Mouse (Mus musculus): ENCODE measurements around the gene Riox1. TPM values are rescaled to one million over a fixed set of nuclear protein-coding genes. Genes with fewer than 3 reads are reported as not detected.
"Not testable (repeated sequence)": the region's sequence is repeated elsewhere in the genome, so short reads cannot be mapped to it uniquely, and the experiment has no call there.

Gene Riox1
- polyA plus RNA-seq, 1 experiment from 2014 or later = 15.0 TPM

DNA sequence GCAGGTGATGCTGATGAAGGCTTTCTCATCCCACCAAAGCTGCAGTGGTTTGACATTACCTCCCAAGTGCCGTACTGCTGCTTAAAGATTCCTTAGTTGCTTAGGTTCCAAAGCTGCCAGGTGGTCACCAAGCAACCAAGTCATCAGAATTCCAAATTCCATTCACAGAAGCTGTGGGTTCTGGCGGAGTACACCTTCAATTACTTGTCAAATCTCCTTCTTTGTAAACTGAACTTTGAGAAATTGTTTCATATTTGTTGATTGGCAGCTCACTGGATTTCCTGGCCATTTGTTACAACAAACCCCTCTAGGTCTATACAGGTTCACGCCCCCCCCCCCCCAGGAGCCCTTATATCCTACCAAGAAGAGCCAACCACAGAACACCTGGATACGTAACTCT, 34.3 kb downstream of the Riox1 start, which contains the start of gene Heatr4:
Heatr4 (minus strand) TSS at position 101 of the 400 bp plus-strand sequence.
- DNase-seq (ENCODE audit: low spot score) (no peak), ATAC-seq (replicated peaks; ENCODE audit: insufficient number of reproducible peaks, low FRiP score, low TSS enrichment, low read depth) (no peak)
- Histone ChIP-seq H3K27ac (replicated peaks; ENCODE audit: low read depth, low read length) (no peak within 1 kb of the TSS), H3K4me1 (ENCODE audit: control insufficient read depth, insufficient read depth, low read length) (no peaks in the 10 kb centered on the region), H3K9ac (replicated peaks; ENCODE audit: low read length) (no peak within 1 kb of the TSS), H3K27me3 (ENCODE audit: control insufficient read depth, insufficient read depth, low read length) (no peaks in the 10 kb centered on the region), H3K4me2 (ENCODE audit: low read depth, low read length) (no peak within 1 kb of the TSS), H3K36me3 (replicated peaks; ENCODE audit: control insufficient read depth, insufficient read depth, low read depth, low read length) (no peaks in the 10 kb centered on the region), H3K9me3 (replicated peaks; ENCODE audit: control insufficient read depth, low read length) (no peaks in the 10 kb centered on the region), H3K4me3 (ENCODE audit: low read depth, low read length) (no peak within 1 kb of the TSS)
- 74% methylated on average over 4 of the region's 4 CpGs for WGBS

DNA sequence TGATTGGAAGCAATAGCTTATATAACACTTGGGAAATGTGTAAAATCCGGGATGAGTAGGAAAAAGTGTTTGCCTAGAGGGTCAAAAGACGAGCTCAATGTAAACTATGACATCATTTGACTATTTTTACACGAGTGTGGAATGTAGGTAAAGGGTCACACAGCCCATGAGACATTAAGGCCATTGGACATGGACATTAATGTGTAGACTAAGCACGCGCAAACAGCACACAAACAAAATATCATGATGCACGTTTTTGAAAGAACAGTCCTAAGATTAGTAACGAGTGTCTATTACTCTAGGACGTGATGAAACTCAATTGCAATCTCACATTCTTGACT, 36.8 kb downstream of the Riox1 start:
- H3K4me2 ChIP-seq (ENCODE audit: low read depth, low read length) = peak overlapping the region; percentile 54
- H3K9ac ChIP-seq (replicated peaks; ENCODE audit: low read length) = no peak overlapping the region; the same call in 1 of the 2 replicates
- no peaks in the 10 kb centered on the region for H3K9me3 ChIP-seq (replicated peaks; ENCODE audit: control insufficient read depth, low read length)
- H3K27me3 ChIP-seq (ENCODE audit: control insufficient read depth, insufficient read depth, low read length) = no peaks in the 10 kb centered on the region
- no peaks in the 10 kb centered on the region for H3K36me3 ChIP-seq (replicated peaks; ENCODE audit: control insufficient read depth, insufficient read depth, low read depth, low read length)
- H3K27ac ChIP-seq (replicated peaks; ENCODE audit: low read depth, low read length) = peak overlapping the region; percentile 75; the same call in 1 of the 2 replicates
- peak overlapping the region; percentile 62 for H3K4me3 ChIP-seq (ENCODE audit: low read depth, low read length)
- no peak for DNase-seq (ENCODE audit: low spot score)
- H3K4me1 ChIP-seq (ENCODE audit: control insufficient read depth, insufficient read depth, low read length) = no peaks in the 10 kb centered on the region
- no peak for ATAC-seq (replicated peaks; ENCODE audit: insufficient number of reproducible peaks, low FRiP score, low TSS enrichment, low read depth)
- 31% methylated on average over 8 of the region's 8 CpGs for WGBS

DNA sequence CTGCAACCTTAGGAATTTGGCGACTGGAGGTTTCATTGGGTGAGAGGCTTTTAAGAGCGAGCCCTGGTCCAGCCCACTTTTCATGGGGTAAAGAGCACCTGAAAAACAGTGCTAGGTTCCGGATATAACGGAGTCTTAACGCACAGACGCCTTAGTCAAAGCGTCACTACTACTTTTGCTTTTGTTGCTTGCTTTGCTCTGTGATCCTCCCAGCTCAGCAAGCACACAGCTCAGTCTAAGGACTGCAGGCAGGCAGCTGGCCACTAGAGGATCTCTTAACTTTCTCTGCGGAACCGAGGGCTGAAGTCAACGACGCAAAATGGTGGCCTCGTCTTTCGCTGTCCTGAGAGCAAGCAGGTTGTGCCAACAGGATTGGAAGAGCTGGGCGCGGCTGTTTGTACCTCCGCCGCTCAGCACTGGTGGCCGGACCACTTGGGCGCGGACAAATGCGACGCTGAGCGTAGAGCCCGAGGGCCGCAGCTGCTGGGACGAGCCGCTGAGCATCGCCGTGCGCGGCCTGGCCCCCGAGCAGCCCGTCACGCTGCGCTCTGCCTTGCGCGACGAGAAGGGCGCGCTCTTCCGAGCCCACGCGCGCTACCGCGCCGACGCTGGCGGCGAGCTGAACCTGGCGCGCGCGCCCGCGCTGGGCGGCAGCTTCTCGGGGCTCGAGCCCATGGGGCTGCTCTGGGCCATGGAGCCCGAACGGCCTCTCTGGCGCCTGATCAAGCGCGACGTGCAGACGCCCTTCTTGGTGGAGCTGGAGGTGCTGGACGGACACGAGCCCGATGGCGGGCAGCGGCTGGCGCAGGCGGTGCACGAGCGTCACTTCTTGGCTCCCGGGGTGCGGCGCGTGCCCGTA, 37.4 kb downstream of the Riox1 start, which contains the start of gene Acot2:
Acot2 (plus strand) TSS at position 279 of the 859 bp plus-strand sequence.
- ATAC-seq (replicated peaks; ENCODE audit: insufficient number of reproducible peaks, low FRiP score, low TSS enrichment, low read depth) (peak; percentile 86), DNase-seq (ENCODE audit: low spot score) (peak; percentile 88)
- Histone ChIP-seq H3K36me3 (replicated peaks; ENCODE audit: control insufficient read depth, insufficient read depth, low read depth, low read length) (no peaks in the 10 kb centered on the region), H3K9me3 (replicated peaks; ENCODE audit: control insufficient read depth, low read length) (no peaks in the 10 kb centered on the region), H3K4me3 (ENCODE audit: low read depth, low read length) (peak within 1 kb of the TSS; percentile 62), H3K9ac (replicated peaks; ENCODE audit: low read length) (peak within 1 kb of the TSS; percentile 82), H3K27ac (replicated peaks; ENCODE audit: low read depth, low read length) (peak within 1 kb of the TSS; percentile 75), H3K4me1 (ENCODE audit: control insufficient read depth, insufficient read depth, low read length) (no peaks in the 10 kb centered on the region), H3K4me2 (ENCODE audit: low read depth, low read length) (peak within 1 kb of the TSS; percentile 54), H3K27me3 (ENCODE audit: control insufficient read depth, insufficient read depth, low read length) (no peaks in the 10 kb centered on the region)
- WGBS = under 1% methylated on average over 70 of the region's 80 CpGs

DNA sequence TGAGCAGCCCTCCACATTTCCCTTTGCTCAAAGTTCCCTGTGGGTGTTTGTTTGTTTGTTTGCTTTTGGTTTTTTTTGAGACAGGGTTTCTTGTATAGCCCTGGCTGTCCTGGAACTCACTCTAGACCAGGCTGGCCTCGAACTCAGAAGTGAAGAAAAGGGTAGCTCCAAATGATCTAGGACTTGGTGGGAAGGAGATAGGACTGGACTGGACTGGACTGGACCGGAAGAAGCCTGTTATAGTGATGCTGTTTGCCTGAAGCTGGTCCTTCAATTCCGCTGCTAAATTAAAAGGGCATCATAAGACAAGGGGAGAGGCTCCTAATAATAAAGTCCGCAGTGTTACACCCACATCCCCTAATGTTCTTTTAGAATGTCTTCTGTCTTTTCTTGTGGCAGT, 38.1 kb downstream of the Riox1 start:
- Histone ChIP-seq H3K9me3 (replicated peaks; ENCODE audit: control insufficient read depth, low read length) (no peaks in the 10 kb centered on the region), H3K36me3 (replicated peaks; ENCODE audit: control insufficient read depth, insufficient read depth, low read depth, low read length) (no peaks in the 10 kb centered on the region), H3K4me3 (ENCODE audit: low read depth, low read length) (peak overlapping the region; percentile 62), H3K4me2 (ENCODE audit: low read depth, low read length) (peak overlapping the region; percentile 54), H3K27ac (replicated peaks; ENCODE audit: low read depth, low read length) (no peak overlapping the region), H3K27me3 (ENCODE audit: control insufficient read depth, insufficient read depth, low read length) (no peaks in the 10 kb centered on the region), H3K9ac (replicated peaks; ENCODE audit: low read length) (peak overlapping the region; percentile 82), H3K4me1 (ENCODE audit: control insufficient read depth, insufficient read depth, low read length) (no peaks in the 10 kb centered on the region)
- ATAC-seq (replicated peaks; ENCODE audit: insufficient number of reproducible peaks, low FRiP score, low TSS enrichment, low read depth) (0 out of 2 replicates have a peak, but pooled peaks have one; percentile 2), DNase-seq (ENCODE audit: low spot score) (no peak)
- WGBS = 71% methylated on average over 4 of the region's 4 CpGs

DNA sequence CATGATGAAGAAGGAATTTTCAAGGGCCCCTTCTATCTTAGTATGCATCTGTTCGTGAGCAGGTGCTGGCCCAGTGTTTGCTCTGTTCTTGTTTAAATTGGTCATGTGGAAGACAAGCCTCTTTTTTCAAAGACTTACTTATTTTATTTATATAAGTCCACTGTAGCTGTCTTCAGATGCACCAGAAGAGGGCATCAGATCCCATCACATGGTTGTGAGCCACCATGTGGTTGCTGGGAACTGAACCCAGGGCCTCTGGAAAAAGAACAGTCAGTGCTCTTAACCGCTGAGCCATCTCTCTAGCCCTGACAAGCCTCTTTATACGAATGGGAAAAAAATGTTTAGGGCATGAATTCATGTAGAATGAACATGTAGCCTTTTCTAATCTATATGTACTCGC, 39.0 kb downstream of the Riox1 start:
- no peak for DNase-seq (ENCODE audit: low spot score)
- no peak overlapping the region for H3K4me3 ChIP-seq (ENCODE audit: low read depth, low read length)
- H3K9ac ChIP-seq (replicated peaks; ENCODE audit: low read length) = no peak overlapping the region
- H3K4me1 ChIP-seq (ENCODE audit: control insufficient read depth, insufficient read depth, low read length) = no peaks in the 10 kb centered on the region
- no peaks in the 10 kb centered on the region for H3K36me3 ChIP-seq (replicated peaks; ENCODE audit: control insufficient read depth, insufficient read depth, low read depth, low read length)
- no peaks in the 10 kb centered on the region for H3K9me3 ChIP-seq (replicated peaks; ENCODE audit: control insufficient read depth, low read length)
- no peak for ATAC-seq (replicated peaks; ENCODE audit: insufficient number of reproducible peaks, low FRiP score, low TSS enrichment, low read depth)
- H3K27ac ChIP-seq (replicated peaks; ENCODE audit: low read depth, low read length) = no peak overlapping the region
- H3K4me2 ChIP-seq (ENCODE audit: low read depth, low read length) = no peak overlapping the region
- no peaks in the 10 kb centered on the region for H3K27me3 ChIP-seq (ENCODE audit: control insufficient read depth, insufficient read depth, low read length)
- 93% methylated on average over 4 of the region's 4 CpGs for WGBS

DNA sequence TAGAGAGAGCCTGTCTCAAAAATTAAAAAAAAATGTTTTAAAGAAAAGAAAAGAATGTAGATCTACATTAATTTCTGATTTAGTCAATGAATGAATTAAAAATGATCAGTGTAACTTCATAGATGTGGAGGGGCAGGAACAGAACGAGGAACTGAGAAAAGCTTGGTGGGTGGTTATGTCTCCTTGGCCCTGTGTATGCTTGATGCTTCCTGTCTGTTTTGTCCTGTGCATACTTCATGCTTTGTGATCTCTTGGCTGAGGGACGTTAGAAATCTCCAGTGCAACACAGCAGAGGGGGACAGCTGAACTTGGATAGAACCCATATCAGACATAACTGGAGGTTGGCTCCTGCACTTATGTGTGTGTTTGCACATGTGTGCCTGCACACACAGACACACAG, 46.8 kb downstream of the Riox1 start:
- Histone ChIP-seq H3K4me3 (ENCODE audit: low read depth, low read length) (no peak overlapping the region), H3K27ac (replicated peaks; ENCODE audit: low read depth, low read length) (no peak overlapping the region), H3K4me1 (ENCODE audit: control insufficient read depth, insufficient read depth, low read length) (no peaks in the 10 kb centered on the region; the same call in 1 of the 2 replicates), H3K9ac (replicated peaks; ENCODE audit: low read length) (no peak overlapping the region), H3K27me3 (ENCODE audit: control insufficient read depth, insufficient read depth, low read length) (no peaks in the 10 kb centered on the region), H3K9me3 (replicated peaks; ENCODE audit: control insufficient read depth, low read length) (no peaks in the 10 kb centered on the region), H3K4me2 (ENCODE audit: low read depth, low read length) (no peak overlapping the region), H3K36me3 (replicated peaks; ENCODE audit: control insufficient read depth, insufficient read depth, low read depth, low read length) (no peaks in the 10 kb centered on the region)
- ATAC-seq (replicated peaks; ENCODE audit: insufficient number of reproducible peaks, low FRiP score, low TSS enrichment, low read depth) (no peak), DNase-seq (ENCODE audit: low spot score) (no peak)
- WGBS = 72% methylated on average over 2 of the region's 2 CpGs

DNA sequence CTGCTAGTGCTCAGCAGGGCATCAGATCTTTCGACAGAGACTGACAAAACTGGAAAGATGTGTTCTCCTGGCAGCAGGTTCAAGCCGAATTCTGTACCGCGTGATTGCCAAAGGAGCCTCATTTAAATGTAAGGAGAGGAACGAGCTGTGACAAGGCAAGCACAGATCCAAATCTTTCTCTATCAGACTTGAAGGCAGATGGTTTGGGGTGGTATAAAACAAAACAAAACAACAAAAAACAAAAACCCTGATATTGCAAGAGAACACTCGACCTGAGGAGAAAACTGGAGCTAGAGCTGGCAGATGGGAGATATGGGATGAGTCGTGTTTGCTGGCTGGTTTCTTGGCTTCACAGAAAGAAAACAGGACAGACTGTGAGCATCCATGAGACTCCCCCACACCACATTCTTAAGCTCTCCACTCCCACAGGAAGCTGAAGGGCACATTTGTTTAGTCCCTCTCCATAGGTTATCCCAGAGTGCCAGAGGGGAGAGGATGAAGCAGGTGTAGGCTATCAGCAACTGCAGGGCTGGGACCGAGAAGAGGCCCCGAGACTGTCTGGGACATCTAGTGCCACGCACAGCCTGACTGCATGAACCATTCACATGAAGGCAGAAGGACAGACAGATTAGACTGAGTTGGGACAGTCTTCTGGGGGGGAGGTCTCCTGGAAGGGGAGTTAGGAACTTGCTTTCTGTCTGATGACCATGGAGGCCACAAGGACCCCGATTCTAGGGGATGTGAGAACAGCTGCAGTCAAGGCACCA, 48.1 kb downstream of the Riox1 start:
- Histone ChIP-seq H3K36me3 (replicated peaks; ENCODE audit: control insufficient read depth, insufficient read depth, low read depth, low read length) (no peaks in the 10 kb centered on the region), H3K4me2 (ENCODE audit: low read depth, low read length) (no peak overlapping the region), H3K9ac (replicated peaks; ENCODE audit: low read length) (no peak overlapping the region), H3K27ac (replicated peaks; ENCODE audit: low read depth, low read length) (no peak overlapping the region), H3K27me3 (ENCODE audit: control insufficient read depth, insufficient read depth, low read length) (no peaks in the 10 kb centered on the region), H3K4me3 (ENCODE audit: low read depth, low read length) (no peak overlapping the region), H3K9me3 (replicated peaks; ENCODE audit: control insufficient read depth, low read length) (no peaks in the 10 kb centered on the region), H3K4me1 (ENCODE audit: control insufficient read depth, insufficient read depth, low read length) (no peaks in the 10 kb centered on the region; the same call in 1 of the 2 replicates)
- ATAC-seq (replicated peaks; ENCODE audit: insufficient number of reproducible peaks, low FRiP score, low TSS enrichment, low read depth) (no peak), DNase-seq (ENCODE audit: low spot score) (no peak)
- 65% methylated on average over 11 of the region's 11 CpGs for WGBS

DNA sequence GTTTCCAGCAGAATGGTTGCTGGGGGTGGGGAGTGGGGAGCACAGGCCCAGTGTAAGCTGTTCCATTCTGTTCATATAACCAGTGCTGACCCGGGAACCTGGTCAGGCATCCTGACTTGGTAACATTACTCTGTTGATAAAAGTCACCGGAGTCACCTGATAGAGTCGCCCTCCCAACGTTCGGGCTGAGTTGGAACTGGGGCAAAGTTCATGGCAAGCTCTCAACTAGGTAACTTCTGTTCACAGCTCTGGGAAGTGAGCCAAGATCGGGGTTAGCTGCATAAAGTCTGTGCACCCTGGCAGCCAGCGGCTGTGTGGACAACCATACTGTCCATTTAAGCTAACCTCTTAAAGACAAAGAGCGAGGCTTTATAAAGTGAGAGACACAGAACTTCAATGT, 48.8 kb downstream of the Riox1 start:
- ATAC-seq (replicated peaks; ENCODE audit: insufficient number of reproducible peaks, low FRiP score, low TSS enrichment, low read depth); H3K4me2 ChIP-seq (ENCODE audit: low read depth, low read length); H3K27me3 ChIP-seq (ENCODE audit: control insufficient read depth, insufficient read depth, low read length); H3K4me3 ChIP-seq (ENCODE audit: low read depth, low read length); H3K9ac ChIP-seq (replicated peaks; ENCODE audit: low read length); DNase-seq (ENCODE audit: low spot score); H3K9me3 ChIP-seq (replicated peaks; ENCODE audit: control insufficient read depth, low read length); H3K36me3 ChIP-seq (replicated peaks; ENCODE audit: control insufficient read depth, insufficient read depth, low read depth, low read length); H3K27ac ChIP-seq (replicated peaks; ENCODE audit: low read depth, low read length); H3K4me1 ChIP-seq (ENCODE audit: control insufficient read depth, insufficient read depth, low read length): not testable (repeated sequence)
- 82% methylated on average over 8 of the region's 8 CpGs for WGBS

All from embryonic facial prominence, embryonic 11.5 days (tissue).